ENCODE assay signal across 24 mouse cellular contexts in genomic region chr4:106539756-106540155, GRCm38 (mm10). TPM values are rescaled to one million over a fixed set of nuclear protein-coding genes. Genes with fewer than 3 reads are reported as not detected.
"Had no signal": no experiment of that assay in that cellular context is flagged by ENCODE, and none has a peak within 500 bp of the region (broad histone marks: within the 10 kb centered on the region; RNA-seq: fewer than 3 reads in every experiment).

No protein-coding gene starts in this region.

- H3K9me3 ChIP-seq: midbrain, embryonic 10.5 days; midbrain, embryonic 12.5 days; neural tube, embryonic 13.5 days; neural tube, embryonic 15.5 days; stomach, embryonic 15.5 days had no signal

- DNase-seq: lung, adult 18-20 months; lung, embryonic 14.5 days; lung, postnatal 10 days; lung, postnatal 4 days; midbrain, embryonic 14.5 days; retina, postnatal 1 day; right cerebral cortex, adult 18-20 months; right cerebral cortex, postnatal 25 days; right cerebral cortex, postnatal 4 days; thymus, adult 2 months; thymus, postnatal 25 days; thymus, postnatal 4 days had no signal

- H3K4me1 ChIP-seq: midbrain, embryonic 10.5 days; midbrain, embryonic 12.5 days; neural tube, embryonic 13.5 days; neural tube, embryonic 15.5 days; stomach, embryonic 15.5 days had no signal

- H3K27me3 ChIP-seq: midbrain, embryonic 12.5 days; neural tube, embryonic 13.5 days; neural tube, embryonic 15.5 days; stomach, embryonic 15.5 days had no signal

- H3K4me3 ChIP-seq: midbrain, embryonic 10.5 days; midbrain, embryonic 12.5 days; myocyte; neural tube, embryonic 13.5 days; neural tube, embryonic 15.5 days; stomach, embryonic 15.5 days had no signal

- H3K36me3 ChIP-seq: midbrain, embryonic 10.5 days; midbrain, embryonic 12.5 days; neural tube, embryonic 13.5 days; neural tube, embryonic 15.5 days; stomach, embryonic 15.5 days had no signal

- H3K27ac ChIP-seq: midbrain, embryonic 10.5 days; midbrain, embryonic 12.5 days; neural tube, embryonic 13.5 days; neural tube, embryonic 15.5 days; stomach, embryonic 15.5 days; stomach, postnatal 0 days had no signal

RNA-seq across cellular contexts. Expression of gene Bsnd, which starts 47.7 kb away (rescaled TPM):
- total RNA-seq: megakaryocyte, adult 5-6 weeks; megakaryocyte-erythroid progenitor cell, adult 5-6 weeks had no signal
- polyA plus RNA-seq: lung, embryonic 14.5 days; lung, embryonic 16.5 days; midbrain, embryonic 10.5 days; midbrain, embryonic 12.5 days; midbrain, embryonic 14.5 days; midbrain, embryonic 16.5 days; myocyte; neural tube, embryonic 11.5 days; neural tube, embryonic 13.5 days; neural tube, embryonic 15.5 days; stomach, embryonic 15.5 days had no signal
